Mouse (Mus musculus) stomach, embryonic 14.5 days (tissue): ENCODE results near the gene Gp1ba. TPM values are rescaled to one million over a fixed set of nuclear protein-coding genes. Genes with fewer than 3 reads are reported as not detected.

Experiments
- ATAC-seq: fragments of 200-750 bp; cut with Nextera tagmentation; 2 replicates; pipeline ENCODE4 v1.8.0; 2017; ENCODE audit warnings: low read depth, moderate TSS enrichment; ENCODE audit not compliant: insufficient number of reproducible peaks, insufficient read depth, low FRiP score
- H3K27ac ChIP-seq: fragments of 300-500 bp; sonication (generic); 2 replicates; pipeline ENCODE4 v1.5.1; 2014; ENCODE audit warnings: mild to moderate bottlenecking, low read length, moderate library complexity, mixed read lengths
- H3K27me3 ChIP-seq: fragments of 300-500 bp; sonication (generic); 2 replicates; pipeline ENCODE4 v1.6.1; 2014; ENCODE audit warnings: low read length, control low read depth, mixed read lengths; ENCODE audit not compliant: control insufficient read depth, insufficient read depth
- H3K36me3 ChIP-seq: fragments of 300-500 bp; sonication (generic); 2 replicates; pipeline ENCODE4 v1.6.1; 2014; ENCODE audit warnings: mild to moderate bottlenecking, control low read depth, low read length, moderate library complexity, mixed read lengths; ENCODE audit not compliant: control insufficient read depth, insufficient read depth
- H3K4me1 ChIP-seq: fragments of 300-500 bp; sonication (generic); 2 replicates; pipeline ENCODE4 v1.6.1; 2014; ENCODE audit warnings: low read length, control low read depth, mixed read lengths; ENCODE audit not compliant: control insufficient read depth, insufficient read depth
- H3K4me2 ChIP-seq: fragments of 300-500 bp; sonication (generic); replicated peaks from 2 replicates; pipeline ENCODE4 v1.6.1; 2014; ENCODE audit warnings: low read depth, low read length, control low read depth
- H3K4me3 ChIP-seq: fragments of 300-500 bp; sonication (generic); 2 replicates; pipeline ENCODE4 v1.5.1; 2014; ENCODE audit warnings: low read depth, low read length, control low read depth
- H3K9ac ChIP-seq: fragments of 300-500 bp; sonication (generic); replicated peaks from 2 replicates; pipeline ENCODE4 v1.6.1; 2014; ENCODE audit warnings: low read depth, mild to moderate bottlenecking, control low read depth, low read length, moderate library complexity, mixed read lengths
- H3K9me3 ChIP-seq: fragments of 300-500 bp; sonication (generic); 2 replicates; pipeline ENCODE4 v1.6.1; 2016; ENCODE audit warnings: low read depth, low read length, control low read depth; ENCODE audit not compliant: control insufficient read depth
- WGBS: fragments of 180-500 bp; shearing (Covaris S2); extraction: QIAGEN DNeasy Blood & Tissue Kit; methylation state at CpG from one replicate; pipeline ENCODE4 v1.1.7; 2014; 5-methylcytosine and 5-hydroxymethylcytosine counted together
- polyA plus RNA-seq: library from polyadenylated mRNA; unstranded; fragments of >200 nt; fragmentation: Nextera tagmentation; extraction: Ambion mirVana; gene quantifications from 2 replicates; pipeline ENCODE4 v1.2.1, GENCODE M21; 2014

Gene Gp1ba
- polyA plus RNA-seq, 1 experiment from 2014 or later = 0.22 TPM

DNA sequence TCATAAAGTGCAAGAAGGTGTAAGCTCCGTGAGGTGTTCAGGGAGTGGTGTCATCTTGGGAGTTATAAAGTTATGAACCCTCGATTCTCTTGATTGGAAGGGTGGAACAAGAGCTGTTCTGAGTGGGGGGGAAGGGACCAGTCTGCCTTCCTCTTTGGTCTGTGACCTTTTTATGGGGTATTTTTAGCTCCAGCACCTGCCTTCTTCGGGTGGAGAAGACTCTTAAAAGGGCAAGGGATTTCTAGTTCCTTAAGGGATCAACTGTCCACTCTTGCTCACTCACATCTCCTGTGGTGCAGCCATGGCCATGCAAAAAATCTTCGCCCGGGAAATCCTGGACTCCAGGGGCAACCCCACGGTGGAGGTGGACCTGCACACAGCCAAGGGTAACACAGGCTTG lies 18.7 kb downstream of the Gp1ba start:
- ATAC-seq = no peak
- no peaks in the 10 kb centered on the region for H3K27me3 ChIP-seq
- no peak overlapping the region; the same call in 1 of the 2 replicates for H3K27ac ChIP-seq
- H3K4me3 ChIP-seq = no peak overlapping the region
- peaks cover 7% of the 10 kb centered on the region for H3K36me3 ChIP-seq
- no peaks in the 10 kb centered on the region for H3K9me3 ChIP-seq
- no peak overlapping the region for H3K4me2 ChIP-seq
- H3K9ac ChIP-seq = no peak overlapping the region
- WGBS = 42% methylated on average over 6 of the region's 6 CpGs
- H3K4me1 ChIP-seq = peaks cover 18% of the 10 kb centered on the region

DNA sequence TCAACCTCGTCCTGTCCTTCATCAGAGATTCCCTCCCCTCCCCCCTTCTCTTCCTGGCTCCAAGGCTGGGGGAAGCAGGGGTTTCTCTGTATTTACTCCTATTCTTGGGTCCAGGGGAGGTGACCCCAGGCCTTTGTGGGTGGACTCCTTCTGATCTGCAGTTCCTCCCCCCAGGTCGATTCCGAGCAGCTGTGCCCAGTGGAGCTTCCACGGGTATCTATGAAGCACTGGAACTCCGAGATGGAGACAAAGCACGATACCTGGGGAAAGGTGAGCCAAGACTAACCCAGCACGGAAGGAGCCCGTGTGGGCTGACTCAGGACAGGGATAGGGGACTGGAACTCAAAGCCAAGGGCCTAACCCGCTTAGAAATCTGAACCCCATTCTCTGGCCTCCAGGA lies 19.1 kb downstream of the Gp1ba start:
- Histone ChIP-seq H3K9me3 (no peaks in the 10 kb centered on the region), H3K27me3 (no peaks in the 10 kb centered on the region), H3K36me3 (peaks cover 11% of the 10 kb centered on the region), H3K4me2 (no peak overlapping the region), H3K9ac (no peak overlapping the region), H3K4me3 (no peak overlapping the region), H3K4me1 (peaks cover 14% of the 10 kb centered on the region), H3K27ac (no peak overlapping the region)
- 48% methylated on average over 9 of the region's 9 CpGs for WGBS
- no peak for ATAC-seq

DNA sequence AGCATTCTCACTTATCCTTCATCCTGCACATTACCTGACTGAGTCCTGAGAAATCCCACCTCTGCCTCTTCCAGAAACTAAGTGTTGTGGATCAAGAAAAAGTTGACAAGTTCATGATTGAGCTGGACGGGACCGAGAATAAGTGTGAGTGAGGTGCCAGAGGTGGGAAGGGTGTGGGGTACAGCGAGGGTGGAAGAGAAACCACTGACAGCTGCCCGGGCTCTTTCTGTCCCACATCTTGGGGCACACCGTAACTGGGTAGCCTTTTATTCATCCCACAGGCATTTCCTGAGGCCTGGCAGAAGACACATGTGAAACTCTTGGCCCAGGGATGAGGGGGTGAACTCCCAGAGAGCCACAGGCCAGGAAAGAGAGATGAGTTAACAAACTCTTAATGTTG lies 19.6 kb downstream of the Gp1ba start:
- no peaks in the 10 kb centered on the region for H3K9me3 ChIP-seq
- H3K27me3 ChIP-seq = no peaks in the 10 kb centered on the region
- WGBS = 77% methylated on average over 5 of the region's 5 CpGs
- H3K36me3 ChIP-seq = peaks cover 15% of the 10 kb centered on the region
- no peak overlapping the region for H3K4me2 ChIP-seq
- H3K27ac ChIP-seq = no peak overlapping the region
- no peak overlapping the region for H3K9ac ChIP-seq
- H3K4me1 ChIP-seq = peaks cover 14% of the 10 kb centered on the region
- no peak for ATAC-seq
- H3K4me3 ChIP-seq = no peak overlapping the region

DNA sequence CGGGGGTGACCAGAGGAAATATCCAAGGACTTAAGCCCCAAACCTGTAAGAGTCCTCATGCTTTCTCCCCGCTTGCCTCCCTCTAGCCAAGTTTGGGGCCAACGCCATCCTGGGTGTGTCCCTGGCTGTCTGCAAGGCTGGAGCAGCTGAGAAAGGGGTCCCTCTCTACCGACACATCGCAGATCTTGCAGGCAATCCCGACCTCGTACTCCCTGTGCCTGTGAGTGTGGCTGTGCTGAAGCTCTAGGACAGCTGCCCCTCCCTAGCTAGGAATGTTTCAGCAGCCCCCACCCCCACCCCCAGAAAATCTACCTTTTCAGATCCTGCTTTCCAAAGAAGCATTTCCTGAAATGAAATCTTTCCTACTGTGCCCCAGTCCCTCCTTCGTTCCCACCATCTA lies 20.0 kb downstream of the Gp1ba start:
- Histone ChIP-seq H3K9me3 (no peaks in the 10 kb centered on the region), H3K9ac (no peak overlapping the region), H3K27me3 (no peaks in the 10 kb centered on the region), H3K4me2 (no peak overlapping the region), H3K27ac (no peak overlapping the region), H3K36me3 (peaks cover 19% of the 10 kb centered on the region), H3K4me3 (no peak overlapping the region), H3K4me1 (peaks cover 14% of the 10 kb centered on the region)
- WGBS = 62% methylated on average over 8 of the region's 8 CpGs
- no peak for ATAC-seq

DNA sequence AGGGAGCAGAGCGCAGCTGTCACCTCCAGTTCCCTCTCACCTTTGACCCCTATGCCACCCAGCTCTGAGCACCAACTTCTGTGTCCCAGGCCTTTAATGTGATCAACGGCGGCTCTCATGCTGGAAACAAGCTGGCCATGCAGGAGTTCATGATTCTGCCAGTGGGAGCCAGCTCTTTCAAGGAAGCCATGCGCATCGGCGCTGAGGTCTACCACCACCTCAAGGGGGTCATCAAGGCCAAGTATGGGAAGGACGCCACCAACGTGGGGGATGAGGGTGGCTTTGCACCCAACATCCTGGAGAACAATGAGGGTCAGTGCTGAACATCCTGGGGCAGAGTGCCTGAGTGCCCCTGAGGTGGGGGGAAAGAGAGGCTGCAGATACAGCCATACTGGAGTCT lies 21.6 kb downstream of the Gp1ba start:
- Histone ChIP-seq H3K4me2 (no peak overlapping the region), H3K36me3 (peaks cover 35% of the 10 kb centered on the region), H3K4me1 (peaks cover 14% of the 10 kb centered on the region), H3K27ac (no peak overlapping the region), H3K9me3 (no peaks in the 10 kb centered on the region), H3K4me3 (no peak overlapping the region), H3K27me3 (no peaks in the 10 kb centered on the region), H3K9ac (no peak overlapping the region)
- 83% methylated on average over 8 of the region's 8 CpGs for WGBS
- no peak for ATAC-seq

DNA sequence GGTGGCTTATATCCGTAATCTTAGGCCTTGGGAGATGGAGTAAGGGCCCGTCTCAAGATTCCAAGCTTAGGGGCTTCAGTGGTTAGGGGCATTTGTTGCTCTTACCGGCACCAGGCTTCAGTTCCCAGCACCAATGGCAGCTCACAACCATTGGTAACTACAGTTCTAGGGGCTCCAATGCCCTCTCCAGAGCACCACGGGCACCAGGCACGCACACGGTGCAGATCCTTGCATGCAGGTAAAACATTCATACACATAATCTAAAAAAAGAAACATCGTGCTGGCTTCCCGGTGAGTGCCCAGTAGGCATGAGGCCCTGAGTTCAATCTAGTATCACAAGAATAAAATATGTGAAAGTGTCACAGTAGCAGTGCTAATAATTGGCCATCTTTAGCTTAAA lies 24.2 kb downstream of the Gp1ba start:
- no peaks in the 10 kb centered on the region for H3K9me3 ChIP-seq
- WGBS = 91% methylated on average over 8 of the region's 8 CpGs
- H3K4me2 ChIP-seq = no peak overlapping the region
- no peak overlapping the region for H3K27ac ChIP-seq
- no peak overlapping the region for H3K4me3 ChIP-seq
- peaks cover 8% of the 10 kb centered on the region; the same call in 1 of the 2 replicates for H3K4me1 ChIP-seq
- no peaks in the 10 kb centered on the region for H3K27me3 ChIP-seq
- no peak overlapping the region for H3K9ac ChIP-seq
- H3K36me3 ChIP-seq = peaks cover 35% of the 10 kb centered on the region
- ATAC-seq = no peak

DNA sequence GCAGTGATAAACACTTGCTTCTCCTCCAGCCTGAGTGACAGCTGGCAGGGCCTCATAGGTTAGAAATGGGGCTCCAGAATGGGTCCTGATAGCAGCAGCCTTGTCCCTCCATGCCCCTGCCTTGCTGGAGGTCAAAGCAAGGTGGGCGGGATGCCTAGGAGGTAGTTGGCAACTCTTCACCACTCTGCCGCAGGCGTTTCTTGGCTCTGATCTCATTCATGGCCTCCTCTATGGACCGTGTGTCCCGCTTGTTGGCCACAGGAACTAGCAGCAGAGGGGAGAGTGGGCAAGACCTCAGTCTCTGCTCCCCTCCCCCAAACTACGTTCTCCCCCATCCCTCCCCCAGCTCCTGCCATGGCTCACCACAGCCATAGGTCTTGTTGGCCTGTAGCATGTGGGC lies 25.0 kb downstream of the Gp1ba start:
- H3K27me3 ChIP-seq = no peaks in the 10 kb centered on the region
- WGBS = 94% methylated on average over 6 of the region's 6 CpGs
- no peak overlapping the region for H3K9ac ChIP-seq
- no peaks in the 10 kb centered on the region for H3K9me3 ChIP-seq
- H3K4me2 ChIP-seq = no peak overlapping the region
- no peak overlapping the region for H3K4me3 ChIP-seq
- ATAC-seq = no peak
- peaks cover 8% of the 10 kb centered on the region; the same call in 1 of the 2 replicates for H3K4me1 ChIP-seq
- H3K27ac ChIP-seq = no peak overlapping the region
- peaks cover 35% of the 10 kb centered on the region for H3K36me3 ChIP-seq

DNA sequence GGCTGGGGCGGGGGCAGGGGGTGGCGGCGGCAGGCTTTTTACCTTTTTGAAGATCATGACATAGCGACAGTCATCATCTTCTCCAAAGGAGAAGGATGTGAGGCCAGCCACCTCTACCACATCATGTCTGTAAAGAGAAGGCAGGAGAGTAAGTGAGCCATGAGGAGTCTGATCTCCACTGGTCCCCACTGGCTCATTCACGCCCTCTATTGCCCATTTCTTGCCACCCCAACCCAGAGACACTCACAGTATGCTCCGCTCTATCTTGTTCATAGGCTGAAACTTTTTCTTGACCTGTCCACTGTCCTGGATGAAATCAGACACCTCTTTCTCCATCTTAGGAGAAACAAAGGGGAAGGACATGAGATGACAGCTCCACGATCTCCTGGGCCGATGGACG lies 25.8 kb downstream of the Gp1ba start:
- H3K36me3 ChIP-seq = peaks cover 35% of the 10 kb centered on the region
- no peak overlapping the region for H3K27ac ChIP-seq
- no peaks in the 10 kb centered on the region for H3K27me3 ChIP-seq
- peaks cover 8% of the 10 kb centered on the region; the same call in 1 of the 2 replicates for H3K4me1 ChIP-seq
- ATAC-seq = no peak
- WGBS = 90% methylated on average over 9 of the region's 9 CpGs
- no peak overlapping the region for H3K4me2 ChIP-seq
- no peak overlapping the region for H3K4me3 ChIP-seq
- H3K9ac ChIP-seq = no peak overlapping the region
- H3K9me3 ChIP-seq = no peaks in the 10 kb centered on the region

DNA sequence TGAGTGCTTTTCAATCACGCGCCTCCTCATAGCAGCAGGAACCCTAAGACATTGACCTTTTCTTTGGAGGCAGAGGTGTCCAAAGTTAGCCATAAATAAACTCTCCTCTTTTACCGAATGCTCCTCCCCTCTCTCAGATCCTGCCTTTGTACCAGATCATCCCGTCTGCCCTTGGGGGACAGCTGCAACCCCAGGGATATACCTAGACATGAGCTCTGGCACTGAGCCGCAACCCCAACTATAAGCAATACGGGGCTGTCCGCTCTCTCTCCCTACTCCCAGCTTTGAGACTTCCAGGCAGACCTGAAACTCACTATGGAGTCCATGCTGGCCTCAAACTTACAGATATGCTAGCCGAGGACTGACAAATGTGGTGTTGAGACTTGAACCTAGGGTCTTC lies 27.8 kb downstream of the Gp1ba start:
- Histone ChIP-seq H3K4me2 (no peak overlapping the region), H3K36me3 (peaks cover 35% of the 10 kb centered on the region), H3K9me3 (no peaks in the 10 kb centered on the region), H3K4me3 (no peak overlapping the region), H3K27ac (no peak overlapping the region), H3K27me3 (no peaks in the 10 kb centered on the region), H3K4me1 (peaks cover 19% of the 10 kb centered on the region), H3K9ac (no peak overlapping the region)
- WGBS = 92% methylated on average over 8 of the region's 8 CpGs
- ATAC-seq = no peak
